Mouse (Mus musculus) heart, adult 2 months (tissue): ENCODE data around the gene Fntb. TPM values are rescaled to one million over a fixed set of nuclear protein-coding genes. Genes with fewer than 3 reads are reported as not detected.

ENCODE experiments used
- DNase-seq, 2 experiments: peaks; one replicate each; pipeline ENCODE4 v3.0.0; 2021
- H3K27ac ChIP-seq: fragments of 200-600 bp; 2 replicates; pipeline ENCODE4 v1.8.1; 2022
- H3K27me3 ChIP-seq: fragments of 200-500 bp; 2 replicates; pipeline ENCODE4 v1.6.1; 2012; ENCODE audit warnings: mild to moderate bottlenecking, low read length, inconsistent platforms, mixed read lengths; ENCODE audit not compliant: control insufficient read depth, insufficient read depth
- H3K36me3 ChIP-seq: fragments of 200-500 bp; 2 replicates; pipeline ENCODE4 v1.6.1; 2012; ENCODE audit warnings: low read length, inconsistent platforms; ENCODE audit not compliant: control insufficient read depth, insufficient read depth
- H3K4me1 ChIP-seq: fragments of 200-500 bp; 2 replicates; pipeline ENCODE4 v1.6.1; 2011; ENCODE audit warnings: low read length; ENCODE audit not compliant: control insufficient read depth, insufficient read depth
- H3K4me3 ChIP-seq: fragments of 200-600 bp; 2 replicates; pipeline ENCODE4 v1.8.1; 2022
- H3K79me2 ChIP-seq: fragments of 200-500 bp; replicated peaks from 2 replicates; pipeline ENCODE4 v1.6.1; 2012; ENCODE audit warnings: mild to moderate bottlenecking, inconsistent platforms, low read length, moderate library complexity, mixed read lengths; ENCODE audit not compliant: control insufficient read depth, insufficient read depth
- H3K9ac ChIP-seq: fragments of 200-500 bp; 2 replicates; pipeline ENCODE4 v1.6.1; 2012; ENCODE audit warnings: low read depth, mild to moderate bottlenecking, control low read depth, inconsistent platforms, low read length, mixed read lengths
- CTCF ChIP-seq: fragments of 200-600 bp; IDR thresholded peaks from 2 replicates; pipeline ENCODE4 v1.8.1; 2022; ENCODE audit warnings: antibody characterized with exemption, mild to moderate bottlenecking, moderate library complexity
- EP300 ChIP-seq: fragments of 200-500 bp; IDR thresholded peaks from 2 replicates; pipeline ENCODE4 v1.6.1; 2011; ENCODE audit warnings: low read depth, low read length, control low read depth; ENCODE audit not compliant: insufficient read depth
- POLR2A ChIP-seq: fragments of 200-500 bp; IDR thresholded peaks from 2 replicates; pipeline ENCODE4 v1.6.1; 2011; ENCODE audit warnings: mild to moderate bottlenecking, low read depth, low read length, control low read depth; ENCODE audit not compliant: insufficient read depth
- WGBS: fragments of 180-500 bp; shearing (Covaris S2); methylation state at CpG from one replicate; pipeline ENCODE4 v1.1.7; 2018; 5-methylcytosine and 5-hydroxymethylcytosine counted together
- intact Hi-C: fragments of 180-260 bp; cut with DNase I; formaldehyde crosslinking; loops from one replicate; pipeline ENCODE4 v1.15.1; 2025
- long read RNA-seq: library from polyadenylated mRNA; stranded (forward); transcript quantifications from one replicate; pipeline ENCODE4 v2.0.0, GENCODE M21; 2021
- polyA plus RNA-seq: library from polyadenylated mRNA; depleted of rRNA; stranded (reverse); fragments of >200 nt; gene quantifications from 2 replicates; pipeline ENCODE4 v1.2.3, GENCODE M21; 2012; rRNA removed
- total RNA-seq, 2 experiments: library from RNA; stranded (reverse); gene quantifications; 2 replicates each; pipeline ENCODE4 v1.2.3; 2021

The Fntb gene
- total RNA-seq (10 to 100 TPM; 12.6 to 13.7 TPM), polyA plus RNA-seq (19.1 and 20.2 TPM in 2 replicates)
- long read RNA-seq, transcript Fntb-201 (12 exons, 2,613 nt): major isoform, 18 of 22 reads
- long read RNA-seq, partial matches to known transcripts: 0 of 22 reads
- long read RNA-seq, other reads (novel, unspliced or antisense): 4 of 22 reads

DNA sequence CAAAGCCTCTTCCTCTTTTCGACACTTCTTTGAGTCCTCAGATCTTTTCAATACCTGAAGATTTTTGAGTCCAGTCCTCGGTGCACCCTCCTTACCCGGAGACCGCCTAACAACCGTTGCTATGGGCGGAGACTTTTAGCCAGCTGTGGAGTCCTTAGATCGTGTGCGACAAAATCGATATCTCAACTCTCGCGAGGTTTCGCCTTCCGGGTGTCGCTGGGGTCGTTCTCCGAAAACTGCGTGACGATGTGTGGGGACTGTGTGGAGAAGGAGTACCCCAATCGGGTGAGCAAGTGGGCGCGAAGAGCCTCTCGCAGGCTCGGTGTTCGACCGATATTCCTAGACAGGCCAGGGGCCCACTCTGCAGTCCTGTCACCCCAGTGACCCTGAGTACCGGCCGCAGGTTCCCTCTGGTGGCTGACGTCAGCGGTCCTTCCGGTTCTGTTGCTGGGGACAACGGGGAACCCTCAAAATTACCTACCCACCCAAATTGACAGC lies at the start of gene Fntb, which contains the start of gene Churc1:
Gene Fntb (plus strand): TSS at position 236 of the 498 bp plus-strand sequence.
Gene Churc1 (plus strand): TSS at position 185 of the 498 bp plus-strand sequence.
- Histone ChIP-seq H3K4me3 (peak within 1 kb of the TSS; percentile 83), H3K36me3 (no peaks in the 10 kb centered on the region), H3K79me2 (no peaks in the 10 kb centered on the region), H3K27ac (peak within 1 kb of the TSS; percentile 100), H3K27me3 (no peaks in the 10 kb centered on the region), H3K4me1 (peaks cover 4% of the 10 kb centered on the region), H3K9ac (peak within 1 kb of the TSS; percentile 71)
- under 1% methylated on average over 31 of the region's 31 CpGs for WGBS
- intact Hi-C loops: loop anchor here (5.0 to 10.0 kb wide), 3 partner anchors 72 to 361 kb away; partner anchors contain the start of gene Hspa2
- TF ChIP-seq POLR2A (peak; percentile 94), CTCF (peak; percentile 15; the same call in 1 of the 2 replicates), EP300 (peak; percentile 76)
- DNase-seq: peak; percentile 89 to 93

DNA sequence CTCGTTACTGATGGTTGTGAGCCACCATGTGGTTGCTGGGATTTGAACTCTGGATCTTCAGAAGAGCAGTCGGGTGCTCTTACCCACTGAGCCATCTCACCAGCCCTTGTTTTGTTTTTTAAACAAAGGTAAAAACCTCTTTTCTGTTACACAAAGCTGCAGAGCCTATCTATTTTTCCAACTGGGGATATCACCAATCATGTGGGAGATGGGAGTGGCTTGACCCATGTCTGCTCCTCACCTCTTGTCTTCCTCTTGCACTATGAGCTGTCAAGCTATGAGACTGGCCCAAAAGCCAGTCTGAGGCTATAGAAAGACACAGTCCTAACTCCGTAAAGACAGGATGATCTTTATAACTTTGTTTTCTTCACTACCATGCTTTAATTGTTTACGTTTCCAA lies 47.0 kb upstream of the Fntb start:
- H3K4me1 ChIP-seq: no peaks in the 10 kb centered on the region
- no peak overlapping the region for H3K27ac ChIP-seq
- no peaks in the 10 kb centered on the region for H3K79me2 ChIP-seq
- TF ChIP-seq EP300 (no peak), POLR2A (no peak), CTCF (no peak)
- intact Hi-C loops: loop anchor here (5.0 to 10.0 kb wide), 2 partner anchors 126 to 926 kb away; no protein-coding TSS in a partner anchor
- H3K27me3 ChIP-seq: 0 out of 2 replicates have a peak, but pooled peaks cover 1% of the 10 kb centered on the region
- 83% methylated on average over 4 of the region's 4 CpGs for WGBS
- no peaks in the 10 kb centered on the region for H3K36me3 ChIP-seq
- no peak overlapping the region for H3K4me3 ChIP-seq
- no peak overlapping the region for H3K9ac ChIP-seq
- no peak for DNase-seq

DNA sequence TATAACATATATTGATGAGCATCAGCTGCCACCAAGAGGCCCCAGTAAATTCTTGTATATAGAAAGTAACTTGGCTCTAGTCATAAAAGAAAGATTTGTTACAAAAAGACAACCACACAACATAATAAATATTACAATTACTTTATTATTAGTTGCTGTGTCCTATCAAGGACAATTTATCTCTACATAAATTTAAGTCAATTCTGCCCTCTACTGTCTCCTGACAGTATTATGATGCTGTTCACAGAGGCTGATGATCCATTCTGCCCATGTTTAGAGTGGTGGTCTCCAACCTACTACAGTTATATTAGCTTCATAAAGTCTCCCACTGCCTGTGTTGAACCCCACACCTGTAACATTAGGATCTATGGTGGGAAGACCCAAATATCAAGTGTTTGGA lies 44.8 kb upstream of the Fntb start:
- H3K27me3 ChIP-seq: 0 out of 2 replicates have a peak, but pooled peaks cover 1% of the 10 kb centered on the region
- no peaks in the 10 kb centered on the region for H3K79me2 ChIP-seq
- no peaks in the 10 kb centered on the region for H3K4me1 ChIP-seq
- no peak for DNase-seq
- no peaks in the 10 kb centered on the region for H3K36me3 ChIP-seq
- intact Hi-C loops: loop anchor here (1.0 to 10.0 kb wide), 2 partner anchors 70 to 226 kb away; no protein-coding TSS in a partner anchor
- H3K27ac ChIP-seq: no peak overlapping the region
- no peak for TF ChIP-seq EP300
- peak; percentile 69 for TF ChIP-seq CTCF
- TF ChIP-seq POLR2A: no peak
- no peak overlapping the region for H3K9ac ChIP-seq
- no peak overlapping the region for H3K4me3 ChIP-seq

DNA sequence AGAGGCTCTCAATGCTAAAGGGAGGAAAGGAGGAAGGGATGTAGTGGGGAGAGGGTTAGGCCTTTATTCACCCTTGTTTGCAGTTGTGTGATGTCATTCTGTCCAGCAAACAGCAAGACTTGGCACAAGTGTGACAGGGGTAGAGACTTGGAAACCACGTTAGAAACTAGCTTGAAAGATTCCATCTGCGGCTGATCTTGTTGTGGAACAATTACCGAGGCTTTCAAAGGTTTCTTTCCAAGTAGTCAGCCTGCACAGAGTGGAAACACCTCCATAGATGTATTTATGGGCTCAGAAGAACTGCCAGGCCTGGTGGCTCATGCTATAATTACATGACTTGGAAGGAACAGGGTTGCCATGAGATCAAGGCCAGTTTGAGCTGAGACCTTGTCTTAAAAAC lies 43.4 kb upstream of the Fntb start:
- 60% methylated on average over 3 of the region's 3 CpGs for WGBS
- Histone ChIP-seq H3K27me3 (no peaks in the 10 kb centered on the region), H3K36me3 (no peaks in the 10 kb centered on the region), H3K4me1 (no peaks in the 10 kb centered on the region), H3K9ac (no peak overlapping the region), H3K4me3 (no peak overlapping the region), H3K27ac (no peak overlapping the region), H3K79me2 (no peaks in the 10 kb centered on the region)
- no peak for TF ChIP-seq POLR2A
- no peak for TF ChIP-seq EP300
- no peak for TF ChIP-seq CTCF
- no peak for DNase-seq
- intact Hi-C loops: loop anchor here (10.0 kb wide), 1 partner anchor 227 kb away; no protein-coding TSS in a partner anchor

DNA sequence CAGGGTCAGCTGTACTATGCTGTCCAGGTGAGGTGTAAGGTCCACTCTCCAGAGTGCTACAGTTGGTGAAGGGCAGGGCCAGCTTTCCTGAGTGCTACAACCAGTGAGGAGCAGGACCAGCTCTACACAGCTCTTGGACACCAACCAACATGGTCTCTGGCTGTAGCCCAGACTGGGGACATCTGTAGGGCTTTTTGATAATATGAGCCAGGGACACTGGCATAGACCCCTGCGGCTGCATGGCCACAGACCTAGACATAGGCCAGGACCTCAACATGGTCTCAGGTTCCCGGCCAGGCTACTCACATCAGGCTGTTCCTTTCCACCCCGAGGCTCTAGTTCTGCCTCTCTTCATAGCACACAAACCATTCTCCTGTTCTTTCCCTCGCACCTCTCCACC lies 37.4 kb upstream of the Fntb start:
- no peaks in the 10 kb centered on the region for H3K27me3 ChIP-seq
- H3K27ac ChIP-seq: no peak overlapping the region
- no peaks in the 10 kb centered on the region for H3K4me1 ChIP-seq
- WGBS: 84% methylated on average over 4 of the region's 4 CpGs
- DNase-seq: no peak
- H3K4me3 ChIP-seq: no peak overlapping the region
- H3K79me2 ChIP-seq: no peaks in the 10 kb centered on the region
- no peak overlapping the region for H3K9ac ChIP-seq
- no peaks in the 10 kb centered on the region for H3K36me3 ChIP-seq
- TF ChIP-seq EP300: no peak
- TF ChIP-seq POLR2A: no peak
- TF ChIP-seq CTCF: no peak
- intact Hi-C loops: loop anchor here (10.0 kb wide), 1 partner anchor 233 kb away; no protein-coding TSS in a partner anchor

DNA sequence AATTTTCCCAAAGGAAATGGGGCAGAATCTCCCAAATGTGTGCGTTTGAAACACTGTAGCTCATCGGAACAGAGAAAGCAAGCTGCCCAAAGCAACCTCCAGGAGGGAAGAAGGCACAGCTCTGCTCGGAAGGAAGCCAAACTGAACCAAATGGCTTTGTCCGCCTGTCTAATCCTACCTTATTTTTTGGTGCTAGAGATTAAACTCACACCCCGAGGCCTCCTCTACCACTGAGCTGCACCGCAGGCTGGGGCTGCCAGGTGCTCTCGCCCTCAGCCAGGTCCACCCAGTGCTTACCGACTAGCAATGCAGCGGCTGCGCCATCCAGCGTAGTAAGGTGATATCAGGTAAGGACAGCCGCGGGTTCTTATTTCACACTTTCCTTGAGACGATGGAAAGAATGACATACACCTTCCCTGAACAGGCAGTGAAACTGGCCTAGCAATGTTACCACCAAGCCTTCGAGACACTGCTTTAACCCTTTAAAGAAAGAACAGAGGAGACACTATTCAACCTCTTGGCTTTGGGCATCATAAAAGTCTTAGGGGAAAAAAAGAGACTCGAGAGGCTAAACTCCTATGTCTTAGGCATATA lies 14.4 kb upstream of the Fntb start:
- Histone ChIP-seq H3K4me1 (no peaks in the 10 kb centered on the region), H3K27ac (no peak overlapping the region), H3K4me3 (no peak overlapping the region), H3K36me3 (no peaks in the 10 kb centered on the region), H3K9ac (no peak overlapping the region), H3K27me3 (no peaks in the 10 kb centered on the region), H3K79me2 (no peaks in the 10 kb centered on the region)
- TF ChIP-seq CTCF (no peak), POLR2A (no peak), EP300 (no peak)
- 84% methylated on average over 16 of the region's 16 CpGs for WGBS
- DNase-seq: no peak
- intact Hi-C loops: no loop called here
